Mouse (Mus musculus) urinary bladder, postnatal 14 days (tissue): ENCODE data around the gene Psg23.
"Not testable (repeated sequence)": the region's sequence is repeated elsewhere in the genome, so short reads cannot be mapped to it uniquely, and the experiment has no call there.

Experiments used
- DNase-seq: peaks from one replicate; pipeline ENCODE4 v3.0.0; 2021; ENCODE audit warnings: low spot score

Gene Psg23

DNA sequence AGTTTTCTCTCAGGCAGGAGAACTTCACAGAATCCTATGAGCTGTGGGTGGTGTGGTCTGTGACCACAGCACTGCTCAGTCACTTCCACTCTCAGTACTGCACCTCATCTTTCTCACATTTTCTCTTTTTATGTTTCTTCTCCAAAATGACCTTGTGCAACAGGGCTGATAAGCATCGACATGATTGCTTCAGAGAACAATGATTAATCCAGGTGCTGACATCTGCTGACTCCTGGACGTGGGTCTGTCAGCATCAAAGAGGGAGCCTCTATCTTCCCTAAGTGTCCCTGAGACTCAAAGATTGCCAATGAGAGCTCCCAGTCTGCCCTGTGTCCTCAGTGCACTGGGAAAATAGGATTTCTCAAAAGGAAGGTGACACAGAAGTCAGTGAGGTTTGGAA is at the start of gene Psg23:
Gene Psg23 (minus strand): TSS at position 101 of the 400 bp plus-strand sequence.
- DNase-seq = not testable (repeated sequence)

DNA sequence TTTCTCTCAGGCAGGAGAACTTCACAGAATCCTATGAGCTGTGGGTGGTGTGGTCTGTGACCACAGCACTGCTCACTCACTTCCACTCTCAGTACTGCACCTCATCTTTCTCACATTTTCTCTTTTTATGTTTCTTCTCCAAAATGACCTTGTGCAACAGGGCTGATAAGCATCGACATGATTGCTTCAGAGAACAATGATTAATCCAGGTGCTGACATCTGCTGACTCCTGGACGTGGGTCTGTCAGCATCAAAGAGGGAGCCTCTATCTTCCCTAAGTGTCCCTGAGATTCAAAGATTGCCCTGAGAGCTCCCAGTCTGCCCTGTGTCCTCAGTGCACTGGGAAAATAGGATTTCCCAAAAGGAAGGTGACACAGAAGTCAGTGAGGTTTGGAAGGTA is 40.3 kb upstream of the Psg23 start, which contains the start of gene Psg21:
Gene Psg21 (minus strand): TSS at position 101 of the 400 bp plus-strand sequence.
- not testable (repeated sequence) for DNase-seq

DNA sequence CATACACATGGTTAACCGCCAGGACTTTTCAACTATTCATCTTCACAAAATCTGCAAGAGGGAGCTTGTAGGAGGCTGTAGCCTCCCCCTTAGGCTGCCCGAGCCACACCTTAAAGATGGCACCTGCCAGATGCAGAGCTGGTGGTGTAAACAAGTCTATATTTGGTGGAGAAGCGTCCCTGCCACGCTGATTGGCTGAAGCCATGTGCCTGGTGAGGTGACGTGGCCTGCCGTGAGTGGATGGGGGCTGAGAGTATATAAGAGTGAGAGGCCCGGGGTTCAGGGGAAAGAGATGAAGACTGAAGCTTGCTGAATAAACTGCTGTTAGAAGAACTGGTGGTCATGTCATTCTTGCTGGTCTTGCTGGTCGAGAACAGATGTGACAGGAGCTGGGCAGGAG is 10.6 kb upstream of the Psg23 start:
- DNase-seq = not testable (repeated sequence)

DNA sequence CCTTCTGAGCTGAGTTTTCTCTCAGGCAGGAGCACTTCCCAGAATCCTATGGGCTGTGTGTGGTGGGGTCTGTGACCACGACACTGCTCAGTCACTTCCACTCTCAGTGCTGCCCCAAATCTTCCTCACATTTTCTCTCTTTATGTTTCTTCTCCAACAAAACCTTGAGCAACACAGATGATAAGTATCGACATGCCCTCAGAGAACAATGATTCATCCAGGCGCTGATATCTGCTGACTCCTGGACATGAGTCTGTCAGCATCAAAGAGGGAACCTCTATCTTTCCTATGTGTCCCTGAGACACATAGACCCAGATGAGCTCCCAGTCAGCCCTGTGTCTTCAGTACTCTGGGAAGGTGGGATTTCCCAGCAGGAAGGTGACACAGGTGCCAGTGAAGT is 49.1 kb downstream of the Psg23 start, which contains the start of gene Psg27:
Gene Psg27 (minus strand): TSS at position 101 of the 400 bp plus-strand sequence.
- no peak for DNase-seq

DNA sequence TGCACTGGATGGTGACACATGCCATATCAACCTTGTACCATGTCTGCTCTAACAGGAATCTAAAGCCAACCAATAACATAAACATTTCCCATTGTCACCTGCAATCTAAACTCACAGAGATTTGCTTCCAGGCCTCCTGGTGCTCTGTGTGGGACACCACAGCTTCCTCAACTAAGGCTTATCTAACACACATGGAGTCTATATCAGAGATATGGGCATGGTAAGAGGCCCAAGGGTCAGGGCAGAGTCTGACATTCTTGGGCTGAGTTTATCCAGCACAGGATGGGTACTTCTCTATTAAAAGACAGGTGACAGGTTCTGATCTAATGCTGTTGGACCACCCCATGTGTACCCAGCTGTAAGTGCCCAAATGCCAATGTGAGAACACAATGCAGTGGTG is 56.5 kb downstream of the Psg23 start:
- no peak for DNase-seq
